Mouse (Mus musculus): ENCODE data around the gene Abcc3. TPM values are rescaled to one million over a fixed set of nuclear protein-coding genes. Genes with fewer than 3 reads are reported as not detected.
"Not testable (repeated sequence)": the region's sequence is repeated elsewhere in the genome, so short reads cannot be mapped to it uniquely, and the experiment has no call there.

Gene Abcc3
- polyA plus RNA-seq, 1 experiment, result 123 TPM

DNA sequence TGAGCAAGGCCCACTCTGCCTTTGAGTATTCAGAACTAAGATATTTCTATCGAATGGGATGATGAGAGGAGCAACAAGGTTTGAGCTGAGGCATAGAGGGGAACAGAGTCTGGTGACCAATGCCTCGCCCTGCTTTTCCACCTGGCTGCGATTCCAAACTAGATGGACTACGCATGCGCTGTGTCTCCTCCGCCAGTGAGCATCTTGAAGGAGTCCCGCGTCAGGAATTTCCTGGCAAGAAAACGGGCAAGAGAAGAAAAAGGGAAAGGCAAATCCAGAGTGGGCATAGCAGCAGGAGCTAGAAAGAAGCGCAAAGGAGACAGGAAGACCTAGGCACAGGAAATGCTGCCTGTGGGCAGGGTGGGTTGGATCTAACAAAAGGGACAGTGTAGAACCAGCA, 11.0 kb upstream of the Abcc3 start:
- no peak overlapping the region for H3K4me3 ChIP-seq (ENCODE audit: control insufficient read depth, low read depth, low read length)
- no peaks in the 10 kb centered on the region for H3K36me3 ChIP-seq (ENCODE audit: control insufficient read depth, insufficient read depth, low read length)
- H3K27me3 ChIP-seq (ENCODE audit: control insufficient read depth, insufficient read depth, low read length), result no peaks in the 10 kb centered on the region
- no peak overlapping the region for H3K27ac ChIP-seq (ENCODE audit: control insufficient read depth, insufficient read depth, low read depth, low read length)
- no peaks in the 10 kb centered on the region; the same call in 1 of the 2 replicates for H3K4me1 ChIP-seq (ENCODE audit: control insufficient read depth, insufficient read depth, low read length)
- TF ChIP-seq POLR2A (IDR thresholded peaks at IDR 0.05; ENCODE audit: control insufficient read depth, low read depth, low read length) (no peak), CTCF (IDR thresholded peaks at IDR 0.05; ENCODE audit: control insufficient read depth, insufficient read depth, insufficient replicate concordance, low read depth, low read length) (no peak)

DNA sequence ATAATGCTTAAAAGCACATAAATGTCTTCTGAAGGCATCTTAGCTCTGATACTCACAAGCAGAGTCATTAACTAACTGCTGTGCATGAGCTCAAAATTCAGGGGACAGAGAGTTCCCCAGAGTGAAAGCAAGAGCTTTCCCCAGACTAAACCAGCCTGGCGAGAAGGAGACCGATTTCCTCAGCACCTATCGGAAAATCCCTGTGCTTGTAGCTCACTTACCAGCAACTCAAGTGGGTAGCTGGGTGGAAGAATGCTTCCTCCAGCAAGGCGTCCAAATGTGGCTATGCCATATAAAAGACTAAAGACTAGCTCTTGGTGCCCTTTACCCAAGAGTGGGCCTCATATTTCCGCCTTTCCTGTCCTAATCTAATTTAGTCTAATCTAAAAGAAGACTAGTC, 9.9 kb upstream of the Abcc3 start:
- Histone ChIP-seq H3K4me1 (ENCODE audit: control insufficient read depth, insufficient read depth, low read length) (no peaks in the 10 kb centered on the region; the same call in 1 of the 2 replicates), H3K4me3 (ENCODE audit: control insufficient read depth, low read depth, low read length) (no peak overlapping the region), H3K27ac (ENCODE audit: control insufficient read depth, insufficient read depth, low read depth, low read length) (no peak overlapping the region), H3K27me3 (ENCODE audit: control insufficient read depth, insufficient read depth, low read length) (no peaks in the 10 kb centered on the region), H3K36me3 (ENCODE audit: control insufficient read depth, insufficient read depth, low read length) (no peaks in the 10 kb centered on the region)
- no peak for TF ChIP-seq POLR2A (IDR thresholded peaks at IDR 0.05; ENCODE audit: control insufficient read depth, low read depth, low read length)
- TF ChIP-seq CTCF (IDR thresholded peaks at IDR 0.05; ENCODE audit: control insufficient read depth, insufficient read depth, insufficient replicate concordance, low read depth, low read length), result no peak

DNA sequence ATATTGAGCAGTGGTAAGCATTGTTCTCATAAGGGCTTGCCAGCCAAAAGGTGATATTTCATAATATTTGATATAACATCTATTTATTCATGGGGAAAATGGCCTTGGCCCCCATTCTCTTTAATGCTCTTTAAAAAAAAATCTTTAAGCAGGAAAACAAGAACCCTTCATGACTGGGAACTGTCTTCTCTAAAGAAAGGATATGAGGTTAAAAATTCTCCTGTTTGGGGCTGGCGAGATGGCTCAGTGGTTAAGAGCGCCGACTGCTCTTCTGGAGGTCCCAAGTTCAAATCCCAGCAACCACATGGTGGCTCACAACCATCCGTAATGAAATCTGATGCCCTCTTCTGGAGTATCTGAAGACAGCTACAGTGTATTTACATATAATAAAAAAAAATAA, 9.2 kb upstream of the Abcc3 start:
- not testable (repeated sequence) for H3K27me3 ChIP-seq (ENCODE audit: control insufficient read depth, insufficient read depth, low read length); H3K4me3 ChIP-seq (ENCODE audit: control insufficient read depth, low read depth, low read length); H3K27ac ChIP-seq (ENCODE audit: control insufficient read depth, insufficient read depth, low read depth, low read length); H3K4me1 ChIP-seq (ENCODE audit: control insufficient read depth, insufficient read depth, low read length); H3K36me3 ChIP-seq (ENCODE audit: control insufficient read depth, insufficient read depth, low read length)

DNA sequence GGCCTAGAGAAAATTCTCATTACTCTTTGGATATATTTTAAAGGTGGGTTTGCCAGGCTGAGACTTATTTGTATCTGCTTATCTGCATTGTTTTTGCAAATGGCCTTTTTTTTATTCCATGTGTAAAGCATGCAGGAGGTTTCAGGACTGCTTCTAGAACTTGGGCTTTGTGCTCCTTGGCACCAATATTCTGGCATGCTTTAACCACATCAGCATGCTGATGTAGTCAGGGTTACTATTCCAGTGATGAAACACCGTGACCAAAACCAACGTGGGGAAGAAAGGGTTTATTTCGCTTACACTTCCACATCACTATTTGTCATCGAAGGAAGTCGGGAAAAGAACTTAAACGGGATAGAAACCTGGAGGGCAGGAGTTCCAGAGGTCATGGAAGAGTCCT, 8.2 kb upstream of the Abcc3 start:
- H3K27me3 ChIP-seq (ENCODE audit: control insufficient read depth, insufficient read depth, low read length), result no peaks in the 10 kb centered on the region
- H3K36me3 ChIP-seq (ENCODE audit: control insufficient read depth, insufficient read depth, low read length), result no peaks in the 10 kb centered on the region
- no peaks in the 10 kb centered on the region; the same call in 1 of the 2 replicates for H3K4me1 ChIP-seq (ENCODE audit: control insufficient read depth, insufficient read depth, low read length)
- H3K4me3 ChIP-seq (ENCODE audit: control insufficient read depth, low read depth, low read length), result no peak overlapping the region
- no peak for TF ChIP-seq CTCF (IDR thresholded peaks at IDR 0.05; ENCODE audit: control insufficient read depth, insufficient read depth, insufficient replicate concordance, low read depth, low read length)
- no peak for TF ChIP-seq POLR2A (IDR thresholded peaks at IDR 0.05; ENCODE audit: control insufficient read depth, low read depth, low read length)
- H3K27ac ChIP-seq (ENCODE audit: control insufficient read depth, insufficient read depth, low read depth, low read length), result no peak overlapping the region

DNA sequence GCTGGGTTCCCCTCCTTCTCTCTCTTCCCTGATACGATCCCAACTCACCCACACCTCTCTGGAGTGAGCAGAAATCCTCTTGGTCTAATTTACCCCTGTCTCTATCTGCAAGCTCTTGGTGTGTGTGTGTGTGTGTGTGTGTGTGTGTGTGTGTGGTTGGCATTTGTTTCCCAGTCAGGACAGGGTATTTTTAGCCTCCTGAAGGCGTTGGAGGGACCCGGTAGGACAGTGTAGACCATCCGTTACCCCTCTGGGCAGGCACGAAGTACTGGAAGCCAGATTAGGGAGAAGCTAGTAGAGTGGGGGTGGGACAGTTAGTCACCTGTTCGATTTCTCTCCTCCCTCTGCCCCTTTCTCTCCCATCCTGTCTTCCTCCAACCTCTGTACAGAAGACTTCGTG, 1.3 kb upstream of the Abcc3 start:
- TF ChIP-seq POLR2A (IDR thresholded peaks at IDR 0.05; ENCODE audit: control insufficient read depth, low read depth, low read length), result no peak
- TF ChIP-seq CTCF (IDR thresholded peaks at IDR 0.05; ENCODE audit: control insufficient read depth, insufficient read depth, insufficient replicate concordance, low read depth, low read length), result no peak

DNA sequence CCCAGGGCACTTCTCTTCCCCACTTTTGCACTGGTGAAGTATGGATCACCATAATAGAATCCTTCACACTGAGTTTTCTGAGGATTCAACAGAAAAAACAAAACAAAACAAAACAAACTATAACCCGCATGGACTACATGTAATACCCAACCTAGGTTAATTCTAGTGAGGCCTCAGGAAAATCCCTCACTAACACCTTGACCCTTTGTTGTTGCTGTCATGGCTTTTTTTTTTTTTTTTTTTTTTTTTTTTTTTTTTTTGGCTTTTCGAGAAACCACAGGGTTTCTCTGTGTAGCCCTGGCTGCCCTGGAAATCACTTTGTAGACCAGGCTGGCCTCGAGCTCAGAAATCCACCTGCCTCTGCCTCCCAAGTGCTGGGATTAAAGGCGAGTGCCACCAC, 693 bp upstream of the Abcc3 start:
- H3K36me3 ChIP-seq (ENCODE audit: control insufficient read depth, insufficient read depth, low read length); H3K4me1 ChIP-seq (ENCODE audit: control insufficient read depth, insufficient read depth, low read length); H3K4me3 ChIP-seq (ENCODE audit: control insufficient read depth, low read depth, low read length); H3K27ac ChIP-seq (ENCODE audit: control insufficient read depth, insufficient read depth, low read depth, low read length); H3K27me3 ChIP-seq (ENCODE audit: control insufficient read depth, insufficient read depth, low read length): not testable (repeated sequence)

More for the DNA sequence above, 1.3 kb upstream of the Abcc3 start:
- Histone ChIP-seq H3K36me3 (ENCODE audit: control insufficient read depth, insufficient read depth, low read length) (no peaks in the 10 kb centered on the region), H3K4me1 (ENCODE audit: control insufficient read depth, insufficient read depth, low read length) (no peaks in the 10 kb centered on the region; the same call in 1 of the 2 replicates), H3K27me3 (ENCODE audit: control insufficient read depth, insufficient read depth, low read length) (no peaks in the 10 kb centered on the region), H3K4me3 (ENCODE audit: control insufficient read depth, low read depth, low read length) (no peak overlapping the region), H3K27ac (ENCODE audit: control insufficient read depth, insufficient read depth, low read depth, low read length) (no peak overlapping the region)

DNA sequence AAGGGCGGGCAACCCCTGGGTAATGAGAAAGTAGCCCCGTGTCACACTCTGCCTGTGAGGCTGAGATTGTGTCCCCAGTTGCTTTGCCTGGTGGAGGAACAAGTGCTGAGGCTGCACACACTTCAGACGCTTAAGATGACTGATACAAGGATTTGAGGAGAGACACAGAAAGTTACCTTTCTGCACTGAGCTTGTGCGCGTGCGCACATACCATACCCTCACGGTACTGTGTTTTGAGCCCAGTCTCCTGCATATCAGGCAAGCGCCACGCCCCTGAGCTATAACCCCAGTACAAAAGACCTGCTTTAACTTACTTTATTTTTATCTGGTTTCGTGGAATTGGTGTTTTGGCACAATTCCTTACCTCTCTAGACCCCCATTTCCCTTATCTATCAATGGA, 1.1 kb downstream of the Abcc3 start:
- TF ChIP-seq CTCF (IDR thresholded peaks at IDR 0.05; ENCODE audit: control insufficient read depth, insufficient read depth, insufficient replicate concordance, low read depth, low read length) (no peak), POLR2A (IDR thresholded peaks at IDR 0.05; ENCODE audit: control insufficient read depth, low read depth, low read length) (no peak)
- Histone ChIP-seq H3K27me3 (ENCODE audit: control insufficient read depth, insufficient read depth, low read length) (no peaks in the 10 kb centered on the region), H3K36me3 (ENCODE audit: control insufficient read depth, insufficient read depth, low read length) (no peaks in the 10 kb centered on the region), H3K4me3 (ENCODE audit: control insufficient read depth, low read depth, low read length) (no peak overlapping the region), H3K27ac (ENCODE audit: control insufficient read depth, insufficient read depth, low read depth, low read length) (no peak overlapping the region), H3K4me1 (ENCODE audit: control insufficient read depth, insufficient read depth, low read length) (no peaks in the 10 kb centered on the region; the same call in 1 of the 2 replicates)

DNA sequence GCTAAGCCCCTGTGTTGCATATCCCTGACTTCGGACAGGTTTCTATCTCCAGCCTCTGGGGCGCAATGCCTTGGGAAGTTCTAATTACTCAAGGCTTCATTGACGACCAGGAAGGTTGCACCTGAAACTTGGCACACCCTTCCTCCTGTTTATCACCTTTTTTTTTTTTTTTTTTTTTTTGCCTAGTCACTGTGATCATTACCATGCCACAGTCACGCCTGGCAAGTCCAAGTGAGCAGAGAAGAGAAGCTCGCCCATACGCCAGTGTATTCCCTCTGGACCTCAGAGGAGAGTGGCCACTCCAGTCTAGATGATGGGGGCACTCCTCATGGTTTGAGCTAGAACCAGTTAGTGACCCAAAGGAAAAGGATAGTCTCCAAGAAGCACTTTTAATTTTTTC, 2.0 kb downstream of the Abcc3 start:
- Histone ChIP-seq H3K4me1 (ENCODE audit: control insufficient read depth, insufficient read depth, low read length) (no peaks in the 10 kb centered on the region; the same call in 1 of the 2 replicates), H3K27ac (ENCODE audit: control insufficient read depth, insufficient read depth, low read depth, low read length) (no peak overlapping the region), H3K4me3 (ENCODE audit: control insufficient read depth, low read depth, low read length) (no peak overlapping the region), H3K36me3 (ENCODE audit: control insufficient read depth, insufficient read depth, low read length) (no peaks in the 10 kb centered on the region), H3K27me3 (ENCODE audit: control insufficient read depth, insufficient read depth, low read length) (no peaks in the 10 kb centered on the region)
- TF ChIP-seq CTCF (IDR thresholded peaks at IDR 0.05; ENCODE audit: control insufficient read depth, insufficient read depth, insufficient replicate concordance, low read depth, low read length) (no peak), POLR2A (IDR thresholded peaks at IDR 0.05; ENCODE audit: control insufficient read depth, low read depth, low read length) (no peak)
